Mouse (Mus musculus): ENCODE results near the gene Scap.
"Not testable (repeated sequence)": the region's sequence is repeated elsewhere in the genome, so short reads cannot be mapped to it uniquely, and the experiment has no call there.

Gene Scap

DNA sequence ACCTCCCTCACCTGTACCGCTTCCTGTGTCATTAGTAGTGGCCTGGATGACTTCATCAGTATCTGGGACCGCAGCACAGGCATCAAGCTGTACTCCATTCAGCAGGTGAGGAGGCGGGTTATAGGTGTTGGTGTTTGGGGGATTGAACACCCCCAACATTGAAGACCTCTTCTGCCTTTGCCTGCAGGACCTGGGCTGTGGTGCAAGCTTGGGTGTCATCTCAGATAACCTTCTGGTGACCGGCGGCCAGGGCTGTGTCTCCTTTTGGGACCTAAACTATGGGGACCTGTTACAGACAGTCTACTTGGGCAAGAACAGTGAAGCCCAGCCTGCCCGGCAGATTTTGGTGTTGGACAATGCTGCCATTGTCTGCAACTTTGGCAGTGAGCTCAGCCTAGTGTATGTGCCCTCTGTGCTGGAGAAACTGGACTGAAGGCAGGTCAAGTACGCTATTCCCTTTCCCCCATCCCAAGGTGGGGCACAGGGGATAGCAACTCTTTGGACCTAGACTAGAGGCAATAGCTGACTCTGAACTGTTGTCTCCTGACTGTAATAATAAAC lies 51.4 kb downstream of the Scap start:
- DNase-seq (ENCODE audit: low spot score in 2 of 2): no peak

DNA sequence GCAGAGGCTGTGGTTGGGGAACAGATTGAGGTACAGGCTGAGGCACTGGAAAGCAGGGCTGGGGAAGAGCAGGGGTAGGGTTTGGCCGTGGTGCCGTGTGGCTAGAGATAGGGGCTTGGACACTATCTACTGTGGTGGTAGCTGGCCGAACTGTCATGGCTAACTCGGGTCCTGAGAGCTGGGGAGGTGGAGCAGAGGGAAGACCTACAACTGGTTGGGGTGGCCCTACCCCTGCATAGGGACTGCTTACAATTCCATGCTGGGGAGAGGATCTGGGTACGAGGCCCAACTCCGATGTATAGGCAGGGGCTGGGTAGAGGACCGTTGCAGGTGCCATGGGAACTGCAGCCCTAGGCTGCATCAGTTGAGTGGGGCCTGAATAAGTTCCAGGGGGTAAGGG lies 54.9 kb downstream of the Scap start:
- DNase-seq (ENCODE audit: low spot score in 2 of 2): no peak

DNA sequence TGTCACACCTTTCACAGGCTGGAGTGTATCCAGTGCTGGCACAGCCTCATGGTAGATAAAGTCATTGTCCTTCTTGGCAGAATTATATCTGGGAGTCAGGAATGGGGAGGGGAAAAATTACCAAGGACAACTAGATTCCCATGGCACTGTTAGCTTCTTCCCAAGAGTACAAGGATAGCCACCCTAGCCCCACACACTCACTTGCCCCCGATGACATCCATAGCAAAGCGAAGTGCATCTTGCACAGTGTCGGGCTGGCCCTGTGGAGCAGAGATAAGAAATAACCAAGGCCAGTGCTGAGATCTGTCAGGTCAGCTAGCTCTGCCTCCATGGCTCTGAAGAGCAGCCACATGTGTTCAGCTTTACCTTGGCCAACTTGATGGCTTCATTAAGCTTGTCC lies 57.8 kb downstream of the Scap start:
- no peak for DNase-seq (ENCODE audit: low spot score in 2 of 2)

DNA sequence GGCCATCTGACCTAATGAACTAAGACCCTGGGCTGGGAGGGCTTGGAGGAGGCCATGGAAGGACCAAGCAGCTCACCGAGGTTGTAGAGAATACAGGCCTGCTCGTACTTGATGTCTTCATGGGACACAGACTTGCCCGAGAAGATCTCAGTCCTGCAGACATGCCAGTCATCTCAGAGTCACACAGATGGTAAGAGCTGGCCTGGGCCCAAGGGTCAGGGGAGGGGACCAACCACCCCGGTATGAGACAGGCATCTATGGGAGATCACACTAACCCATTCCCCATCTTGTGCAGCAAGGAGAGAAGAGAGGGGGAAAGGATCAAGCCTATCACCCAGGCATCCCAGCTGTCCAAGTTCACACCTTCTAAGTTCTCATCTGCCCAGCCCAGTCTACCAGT lies 60.2 kb downstream of the Scap start:
- no peak for DNase-seq (ENCODE audit: low spot score in 2 of 2)

DNA sequence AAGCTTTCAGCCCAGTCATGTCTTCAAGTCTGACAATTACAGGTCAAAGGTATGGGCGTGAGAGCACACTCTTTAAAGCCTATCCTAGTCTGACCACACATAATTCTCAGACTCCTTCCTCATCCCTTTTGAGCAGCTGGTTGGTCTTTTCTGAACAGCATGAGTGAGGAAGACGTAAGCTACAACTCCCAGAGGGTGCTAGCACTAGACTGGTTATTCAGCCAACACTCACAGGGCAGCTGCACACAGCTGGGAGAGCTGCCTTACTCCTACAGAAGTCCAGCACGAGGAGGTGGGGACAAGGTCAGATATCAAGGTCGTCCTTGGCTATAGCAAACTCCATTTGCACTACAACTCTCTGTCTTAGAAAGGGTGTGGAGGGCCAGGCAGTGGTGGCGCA lies 67.6 kb downstream of the Scap start:
- no peak for DNase-seq (ENCODE audit: low spot score in 2 of 2)

DNA sequence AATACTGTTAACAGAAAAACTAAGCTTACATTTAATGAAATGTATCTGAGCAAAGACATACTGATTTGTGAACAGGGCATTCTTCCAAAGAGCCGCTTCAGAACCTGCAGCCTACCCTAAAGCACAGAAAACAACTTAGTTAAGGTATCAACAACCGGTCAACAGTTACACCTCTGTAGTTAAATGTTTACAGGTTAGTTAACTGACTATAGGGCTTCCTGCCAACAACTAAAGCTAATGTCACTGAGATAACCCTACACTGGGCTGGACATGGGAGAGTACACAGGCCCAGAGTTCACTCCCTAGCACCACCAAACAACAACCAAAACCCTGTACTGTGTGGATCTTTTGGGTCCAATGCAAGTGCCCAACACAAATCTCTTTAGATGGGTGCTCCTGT lies 69.6 kb downstream of the Scap start:
- DNase-seq (ENCODE audit: low spot score in 2 of 2): no peak

DNA sequence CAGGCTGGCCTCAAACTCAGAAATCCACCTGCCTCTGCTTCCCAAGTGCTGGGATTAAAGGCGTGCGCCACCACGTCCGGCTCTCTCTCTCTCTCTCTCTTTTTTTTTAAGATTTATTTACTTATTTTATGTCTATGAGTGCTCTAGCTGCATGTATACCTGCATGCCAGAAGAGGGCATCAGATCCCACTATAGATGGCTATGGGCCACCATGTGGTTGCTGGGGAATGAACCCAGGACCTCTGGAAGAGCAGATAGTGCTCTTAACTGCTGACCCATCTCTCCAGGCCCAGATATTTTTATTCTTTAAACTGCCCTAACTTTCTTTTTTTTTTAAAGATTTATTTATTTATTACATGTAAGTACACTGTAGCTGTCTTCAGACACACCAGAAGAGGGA lies 70.2 kb downstream of the Scap start:
- not testable (repeated sequence) for DNase-seq (ENCODE audit: low spot score in 2 of 2)

DNA sequence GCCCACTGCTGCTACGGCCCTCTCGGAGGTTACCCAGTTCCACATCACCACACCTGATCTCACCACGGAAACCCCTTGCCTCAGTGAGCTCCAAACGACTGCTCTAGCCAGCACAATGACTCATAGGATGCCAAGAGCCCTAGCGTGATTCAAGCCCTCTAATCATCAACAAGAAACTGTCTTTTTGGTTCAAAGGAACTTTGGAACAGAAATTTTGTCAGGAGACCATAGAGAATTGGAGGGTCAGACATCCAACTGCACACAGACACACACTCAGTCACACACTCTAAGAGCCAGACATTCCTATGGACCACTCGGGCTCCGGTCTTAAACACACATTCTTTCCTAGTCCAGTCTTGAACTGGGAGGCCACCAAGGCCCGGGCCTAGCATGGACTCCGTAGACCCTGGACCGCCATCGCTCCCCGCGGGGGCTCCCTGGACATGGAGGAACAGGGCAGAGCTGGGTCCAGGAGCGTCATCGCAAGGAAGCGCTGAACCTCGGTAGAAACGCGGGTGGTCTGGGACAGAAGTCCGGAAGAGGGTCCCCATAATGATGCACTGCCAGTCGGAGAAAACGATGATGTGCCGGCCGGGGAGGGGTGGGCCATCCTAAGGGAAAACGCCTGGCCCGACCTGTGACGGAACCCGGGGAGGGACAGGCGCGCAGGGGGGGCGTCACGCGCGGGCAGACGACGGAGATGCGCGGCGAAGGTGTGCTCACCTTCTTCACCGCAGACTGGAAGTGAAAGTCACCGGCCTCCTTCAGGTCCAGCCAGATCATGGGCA lies 74.4 kb downstream of the Scap start:
- peak; percentile 27 for DNase-seq (ENCODE audit: low spot score in 2 of 2)

DNA sequence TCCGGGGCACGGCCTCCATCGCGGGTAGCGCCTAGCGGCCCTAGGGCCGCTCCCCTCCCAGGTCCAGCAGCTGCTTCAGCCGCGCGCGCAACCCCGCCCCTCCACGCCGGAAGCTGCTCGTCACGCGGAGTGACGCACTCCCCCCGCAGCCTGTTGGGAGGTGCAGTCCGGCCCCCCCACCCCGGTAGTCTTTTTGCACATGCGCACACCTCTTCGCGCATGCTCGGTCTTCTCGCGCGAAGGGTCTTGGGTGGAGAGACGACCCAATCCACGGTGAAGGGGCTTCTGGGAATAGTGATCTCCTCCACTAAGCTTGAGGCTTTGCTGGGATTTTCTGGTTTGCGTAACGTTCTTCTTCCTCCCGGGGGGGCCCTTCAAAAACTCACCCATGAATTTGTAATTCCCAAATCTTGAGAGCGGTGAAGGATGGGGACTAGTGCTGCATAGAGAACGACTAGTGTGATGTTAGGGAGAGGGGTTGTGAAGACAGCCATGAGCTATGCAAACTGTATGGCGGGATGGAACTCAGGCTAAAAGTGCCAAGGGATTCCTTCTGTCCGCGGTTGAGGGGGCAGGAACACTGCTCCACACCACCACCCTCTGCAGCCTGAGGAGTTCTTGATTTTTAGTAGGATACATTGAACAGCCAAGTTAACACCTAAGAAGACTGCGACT lies 75.1 kb downstream of the Scap start, which contains the start of gene Ptpn23:
Ptpn23 (minus strand) TSS at position 115 of the 675 bp plus-strand sequence.
- DNase-seq (ENCODE audit: low spot score in 2 of 2): peak; percentile 76 to 94

DNA sequence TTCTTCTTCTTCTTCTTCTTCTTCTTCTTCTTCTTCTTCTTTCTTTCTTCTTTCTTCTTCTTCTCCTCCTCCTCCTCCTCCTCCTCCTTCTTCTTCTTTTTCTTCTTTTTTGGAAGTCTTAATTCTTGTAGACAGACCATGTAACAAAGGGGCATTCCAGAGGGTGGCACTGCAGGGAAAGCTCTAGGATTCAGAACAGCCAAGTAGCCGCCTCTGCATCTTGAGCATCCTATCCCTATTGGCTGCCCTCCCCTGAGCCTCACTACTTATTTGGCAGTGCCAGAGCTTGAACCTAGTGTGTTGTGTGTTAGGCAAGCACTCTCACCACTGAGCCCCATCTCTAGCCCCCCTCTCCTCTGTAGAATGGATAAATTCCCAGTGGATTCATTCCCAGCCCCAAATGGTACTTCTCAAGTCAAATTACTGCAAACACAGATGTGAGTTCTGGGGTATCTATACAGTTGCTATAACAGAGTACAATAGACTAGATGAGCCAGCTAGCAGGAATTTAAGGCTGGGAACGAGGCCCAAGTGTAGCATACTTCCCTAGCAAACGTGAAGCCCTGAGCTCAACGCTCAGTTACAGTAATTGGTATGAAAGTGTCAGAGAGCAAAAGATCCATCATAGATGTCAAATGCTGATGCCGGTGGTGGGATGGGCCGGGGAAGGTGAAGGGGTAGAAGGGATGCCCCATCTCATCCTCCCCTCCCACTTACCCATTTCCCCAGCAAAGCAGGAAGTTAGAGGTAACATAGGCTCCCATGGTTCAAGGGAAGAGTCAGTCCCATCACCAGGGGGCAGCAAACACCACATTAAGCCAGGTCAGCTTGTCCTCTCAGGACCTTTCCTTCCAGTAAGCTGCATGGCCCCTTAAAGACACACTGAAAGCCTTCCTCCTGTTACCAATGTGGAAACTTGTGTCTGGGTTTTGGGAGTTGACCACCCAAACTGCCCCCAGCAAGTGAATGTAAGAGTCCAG lies 78.1 kb downstream of the Scap start:
- peak; percentile 63 to 64 for DNase-seq (ENCODE audit: low spot score in 2 of 2)

DNA sequence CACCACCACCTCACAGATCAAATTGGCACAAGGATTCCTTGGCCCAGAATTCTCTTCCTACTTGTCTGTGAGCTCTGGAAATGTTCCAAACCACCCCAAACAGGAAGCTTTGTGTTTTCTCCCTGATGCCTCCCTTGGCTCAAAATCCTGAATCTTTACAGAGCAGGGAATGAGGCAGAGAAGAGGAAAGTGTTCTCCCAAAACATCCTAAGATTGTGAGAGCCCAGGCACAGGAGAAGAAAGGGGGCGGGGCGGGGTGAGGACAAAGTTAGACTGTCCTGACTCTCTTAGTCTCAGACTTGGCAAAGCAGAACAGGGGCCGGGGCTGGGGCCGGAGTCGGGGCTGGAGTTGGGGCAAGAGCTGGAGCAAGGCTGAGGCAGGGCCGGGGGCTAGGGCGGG lies 79.8 kb downstream of the Scap start:
- DNase-seq (ENCODE audit: low spot score in 2 of 2): no peak

DNA sequence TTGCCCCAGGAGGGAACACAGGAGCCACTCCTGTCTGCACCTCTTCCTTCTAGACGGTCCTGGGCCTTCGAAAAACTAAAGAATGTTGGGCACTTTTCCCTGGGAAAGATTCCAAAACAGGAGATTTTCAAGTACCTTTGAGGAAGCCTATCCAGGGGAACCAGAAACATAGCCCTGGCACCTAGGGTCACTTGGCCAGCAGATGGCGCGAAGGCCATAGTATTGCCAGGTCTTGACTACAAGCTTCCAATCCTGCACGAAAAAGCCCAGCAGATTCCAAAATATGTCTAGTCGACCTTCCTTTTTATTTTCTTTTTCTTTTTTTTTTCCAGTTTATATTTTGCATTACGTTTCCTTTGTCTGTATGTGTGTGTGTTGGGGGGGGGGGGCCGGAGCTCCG lies 80.7 kb downstream of the Scap start:
- no peak for DNase-seq (ENCODE audit: low spot score in 2 of 2)

DNA sequence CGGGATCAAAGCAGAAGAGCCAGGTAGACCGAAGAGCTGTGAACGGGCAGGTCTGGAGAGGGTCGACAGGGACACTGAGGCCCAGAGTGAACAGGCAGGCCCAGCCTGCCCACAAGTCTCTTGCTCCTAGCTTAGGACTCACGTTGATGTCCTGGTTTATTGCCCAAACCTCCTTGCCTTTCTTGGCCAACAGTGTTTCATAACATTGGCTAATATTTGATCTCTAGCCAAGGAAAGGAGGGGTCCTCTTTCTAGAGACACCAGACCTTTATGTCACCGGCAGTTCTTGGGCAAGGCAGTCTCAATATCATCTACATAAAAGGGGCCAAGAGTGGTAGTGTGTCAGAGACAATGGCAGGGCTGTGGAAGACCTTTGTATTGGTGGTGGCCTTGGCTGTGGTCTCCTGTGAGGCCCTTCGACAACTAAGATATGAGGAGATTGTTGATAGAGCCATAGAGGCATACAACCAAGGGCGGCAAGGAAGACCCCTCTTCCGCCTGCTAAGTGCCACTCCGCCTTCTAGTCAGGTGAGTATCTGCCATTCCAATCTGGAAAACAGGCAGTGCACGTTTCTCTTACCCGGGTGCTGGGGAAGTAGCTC lies 86.5 kb downstream of the Scap start, which contains the start of gene Ngp:
Ngp (plus strand) TSS at position 237 of the 602 bp plus-strand sequence.
- no peak for DNase-seq (ENCODE audit: low spot score in 2 of 2)

DNA sequence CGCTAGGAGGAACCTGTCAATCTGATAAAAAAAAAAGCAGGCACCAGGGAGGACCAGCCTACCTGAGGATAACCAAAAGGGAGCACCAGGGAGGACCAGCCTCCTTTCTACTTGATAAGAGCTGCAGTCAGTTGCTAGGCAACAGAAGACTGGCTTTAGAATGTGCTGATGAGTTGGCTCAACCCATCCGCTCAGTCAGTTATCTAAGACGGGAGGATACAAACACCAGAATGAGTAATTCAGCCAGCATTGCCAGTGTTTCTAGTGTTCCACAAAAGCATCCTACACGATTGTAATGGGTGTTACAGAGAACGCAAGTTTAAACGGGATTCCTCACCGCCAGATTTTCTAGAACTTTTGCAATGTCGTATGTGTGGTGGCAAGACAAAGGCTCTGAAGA lies 98.2 kb downstream of the Scap start:
- DNase-seq (ENCODE audit: low spot score in 2 of 2): no peak

DNA sequence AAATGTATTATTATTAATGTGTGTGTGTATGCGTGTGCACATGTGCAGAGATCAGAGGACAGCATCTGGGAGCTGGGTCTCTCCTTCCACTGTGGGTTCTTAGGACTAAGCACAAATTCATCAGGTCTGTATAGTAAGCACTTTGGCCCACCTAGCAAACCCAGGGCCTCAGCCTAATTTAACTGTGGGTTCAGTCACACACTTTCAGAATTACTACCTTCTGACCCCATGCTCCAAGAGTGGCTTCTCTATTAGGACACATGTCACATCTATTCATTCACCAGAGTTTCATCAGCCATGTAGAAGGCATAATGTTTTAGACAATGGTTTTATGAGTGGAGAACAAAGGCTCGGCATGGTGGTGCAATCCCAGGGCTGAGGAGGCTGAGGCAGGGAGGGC lies 100.0 kb downstream of the Scap start:
- DNase-seq (ENCODE audit: low spot score in 2 of 2): no peak

Data from urinary bladder, adult 18-20 months (tissue).